1 mouse cellular context compared by ENCODE assay signal in the genomic region with DNA sequence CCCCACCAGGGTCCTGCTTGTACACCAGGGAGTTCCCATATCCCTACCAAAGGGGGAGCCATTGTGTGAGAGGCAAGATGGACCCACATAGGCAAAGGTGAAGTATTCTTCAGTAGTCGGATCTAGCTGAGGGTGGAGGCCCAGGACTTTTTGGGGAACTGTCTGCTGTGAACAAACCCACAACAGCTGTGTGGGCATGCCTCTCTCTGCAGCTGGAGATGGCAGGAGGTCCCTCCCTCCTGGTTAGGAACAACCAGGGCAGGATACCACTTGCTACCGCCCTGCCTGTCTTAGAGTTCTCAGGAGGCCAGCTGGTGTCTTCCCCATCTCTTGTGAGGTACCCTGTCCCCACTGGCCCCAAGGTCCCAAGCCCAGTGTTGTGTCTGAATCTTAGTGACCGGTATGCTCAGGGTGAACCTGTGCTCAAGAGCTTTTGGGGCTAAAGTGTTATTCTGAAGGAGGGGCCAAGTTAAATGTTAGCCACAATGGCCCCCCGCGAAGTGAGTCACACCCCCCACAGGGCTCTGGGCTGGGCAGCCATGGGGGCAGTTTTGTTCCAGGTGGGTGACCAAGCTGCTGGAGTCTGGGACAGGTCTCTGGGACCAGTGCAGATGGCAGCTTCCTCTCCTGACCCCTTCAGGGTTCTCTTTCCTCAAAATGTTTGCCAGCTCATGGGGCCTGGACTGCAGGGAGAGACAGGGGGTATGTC.
A peak's percentile ranks its signal among the peaks of the same experiment; 100 is the strongest.
TF ChIP-seq lines count a peak whose summit lies in the region.

No protein-coding gene starts in this region.

TF ChIP-seq in CH12.LX, 34 proteins besides CTCF, POLR2A, EP300 and RAD21:
- TF ChIP-seq ETS1 (conservative IDR thresholded peaks at IDR 0.05; ENCODE audit: low read depth, low read length) (peak; percentile 43), PAX5 (IDR thresholded peaks at IDR 0.05; ENCODE audit: low read length) (no peak), TCF12 (IDR thresholded peaks at IDR 0.05; ENCODE audit: low read depth, low read length) (peak; percentile 12; the same call in 1 of the 2 replicates)
TF ChIP-seq in CH12.LX: peak in this region for 2.
